Mouse (Mus musculus) thymus, adult 2 months (tissue): ENCODE results near the gene Sp1.

Source experiments
- CTCF ChIP-seq: fragments of 200-500 bp; IDR thresholded peaks from 2 replicates; pipeline ENCODE4 v1.5.1; 2012; ENCODE audit warnings: mild to moderate bottlenecking, control low read depth, low read length, moderate library complexity, borderline replicate concordance; ENCODE audit not compliant: control insufficient read depth, poor library complexity, insufficient read depth; ENCODE audit errors: extremely low read depth
- POLR2A ChIP-seq: fragments of 200-500 bp; IDR thresholded peaks from 2 replicates; pipeline ENCODE4 v1.6.1; 2012; ENCODE audit warnings: mild to moderate bottlenecking, low read length, control low read depth, moderate library complexity; ENCODE audit not compliant: control insufficient read depth, poor library complexity, insufficient read depth; ENCODE audit errors: extremely low read depth

DNA sequence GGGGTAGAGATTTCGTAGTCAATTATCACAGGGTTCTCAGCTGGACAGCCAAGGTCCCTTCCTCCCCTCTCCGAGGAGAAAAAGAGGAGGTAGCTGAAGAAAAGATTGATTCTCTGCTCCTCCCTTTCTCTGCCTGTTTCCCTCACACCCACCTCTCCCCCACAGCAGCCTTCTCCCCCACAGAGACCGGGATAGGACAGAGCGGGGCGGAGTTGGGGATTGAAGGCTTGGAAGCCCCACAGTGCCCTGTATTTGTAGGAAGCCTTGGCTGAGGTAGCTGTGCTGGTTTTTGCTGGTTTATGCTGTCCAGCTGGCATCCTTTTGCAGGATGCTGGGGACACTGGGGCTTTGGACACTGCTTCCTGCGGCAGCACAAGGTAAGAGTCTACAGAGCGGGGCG lies 39.2 kb downstream of the Sp1 start, which contains the start of gene Amhr2:
- TF ChIP-seq CTCF (no peak), POLR2A (no peak)
